Mouse (Mus musculus): ENCODE measurements at regions not wholly inside any gene's neighbourhood (a gene's known extent, or its start where the extent isn't known, plus 50 kb on each side); places are given as distances from the start of the nearest gene placed in this dataset.

- Histone ChIP-seq H3K4me3 (replicated peaks in 1 of 3; ENCODE audit: low read depth in 2 of 3, low read length in 2 of 3, poor library complexity in 1 of 3) (no peak overlapping the region), H3K27me3 (replicated peaks) (no peaks in the 10 kb centered on the region), H3K79me2 (replicated peaks; ENCODE audit: control insufficient read depth, extremely low read depth, insufficient read depth, poor library complexity, severe bottlenecking) (no peaks in the 10 kb centered on the region), H3K9me3 (replicated peaks; ENCODE audit: low read length) (peaks cover 15% of the 10 kb centered on the region), H3K27ac (ENCODE audit: insufficient read depth, low read depth) (no peak overlapping the region), H3K4me2 (ENCODE audit: insufficient read depth, low read depth, poor library complexity, severe bottlenecking) (no peak overlapping the region), H3K9ac (ENCODE audit: insufficient read depth, low read depth) (no peak overlapping the region), H3K4me1 (ENCODE audit: control insufficient read depth in 1 of 2, insufficient read depth in 2 of 2) (no peaks in the 10 kb centered on the region), H3K36me3 (replicated peaks in 1 of 2; ENCODE audit: control insufficient read depth in 1 of 2, insufficient read depth in 1 of 2, low read length in 1 of 2) (no peaks in the 10 kb centered on the region)
- TF ChIP-seq ZNF384 (IDR thresholded peaks at IDR 0.05; ENCODE audit: low read depth, low read length) = no peak
- TF ChIP-seq MYC (IDR thresholded peaks at IDR 0.05; ENCODE audit: low read depth, low read length) = no peak
- TF ChIP-seq MXI1 (IDR thresholded peaks at IDR 0.05; ENCODE audit: low read depth, low read length) = no peak
- TF ChIP-seq RCOR1 (conservative IDR thresholded peaks at IDR 0.05; ENCODE audit: low read depth, low read length) = no peak
- TF ChIP-seq SMC3 (IDR thresholded peaks at IDR 0.05; ENCODE audit: low read depth, low read length) = no peak
- no peak for TF ChIP-seq UBTF (IDR thresholded peaks at IDR 0.05; ENCODE audit: low read depth, low read length)
- TF ChIP-seq KAT2A (IDR thresholded peaks at IDR 0.05; ENCODE audit: insufficient replicate concordance, low read length) = no peak
- no peak for TF ChIP-seq CTCF (conservative IDR thresholded peaks at IDR 0.05 in 1 of 2, IDR thresholded peaks at IDR 0.05 in 1 of 2; ENCODE audit: low read depth in 2 of 2, low read length in 2 of 2)
- no peak for TF ChIP-seq JUN (IDR thresholded peaks at IDR 0.05; ENCODE audit: insufficient read depth, low read depth, low read length)
- TF ChIP-seq ELF1 (IDR thresholded peaks at IDR 0.05; ENCODE audit: low read depth, low read length) = no peak
- TF ChIP-seq E2F4 (IDR thresholded peaks at IDR 0.05; ENCODE audit: insufficient replicate concordance, low read depth, low read length) = no peak
- TF ChIP-seq POLR2A (IDR thresholded peaks at IDR 0.05; ENCODE audit: low read depth, low read length) = no peak
- no peak for TF ChIP-seq EP300 (IDR thresholded peaks at IDR 0.05; ENCODE audit: low read length)
- in situ Hi-C loops (cut with MboI; ENCODE audit: low pct_ligation_motif_present, low pct_unique_long_range_greater_than_20kb, low sequenced_read_pairs) (no loop called here), dilution Hi-C loops (cut with MboI; ENCODE audit: extremely low pct_ligation_motif_present, extremely low pct_unique_long_range_greater_than_20kb, low sequenced_read_pairs) (no loop called here)
- no peak for DNase-seq (ENCODE audit: extremely low read depth)
Measured at GRCm38 (mm10) chr14:105427474-105427901, 169.1 kb downstream of the Ndfip2 start.

DNA sequence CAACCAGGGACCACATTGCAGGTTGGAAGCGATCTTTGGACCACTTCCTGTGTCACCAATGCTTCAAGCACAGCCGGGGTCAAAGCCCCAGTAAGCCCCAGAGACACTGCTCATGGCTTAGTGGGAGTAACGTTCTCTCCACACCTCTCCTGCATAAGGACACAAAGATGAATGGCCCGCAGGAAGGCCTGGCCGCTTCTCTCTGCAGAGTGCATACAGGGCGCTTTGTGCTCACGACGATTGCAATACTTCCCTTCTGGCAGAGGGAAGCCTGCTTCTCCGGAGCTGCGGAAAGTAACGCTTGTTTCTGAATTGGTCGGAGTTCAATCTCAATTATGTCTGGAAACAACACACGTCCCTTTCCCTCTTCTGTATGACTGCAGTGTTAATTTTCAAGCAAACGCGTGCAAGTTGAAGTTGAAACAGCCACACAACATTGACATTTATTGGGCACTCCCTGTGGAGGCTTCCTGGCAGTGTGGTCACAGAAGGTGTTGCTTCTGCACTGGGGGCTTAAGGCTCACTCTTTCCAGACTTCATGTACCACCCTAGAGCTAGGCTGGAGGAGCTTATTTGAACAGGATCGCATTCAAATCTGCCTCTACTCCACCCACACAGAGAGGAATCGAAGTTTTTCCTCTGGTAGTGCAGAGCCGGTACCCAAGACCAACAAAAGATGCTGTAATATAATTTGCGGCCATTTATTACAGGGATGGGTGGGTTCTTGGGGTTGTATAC, 168.4 kb downstream of the Ndfip2 start:
- Histone ChIP-seq H3K4me3 (replicated peaks in 1 of 3; ENCODE audit: low read depth in 2 of 3, low read length in 2 of 3, poor library complexity in 1 of 3) (no peak overlapping the region), H3K4me1 (ENCODE audit: control insufficient read depth in 1 of 2, insufficient read depth in 2 of 2) (no peaks in the 10 kb centered on the region), H3K27ac (ENCODE audit: insufficient read depth, low read depth) (no peak overlapping the region), H3K9ac (ENCODE audit: insufficient read depth, low read depth) (no peak overlapping the region), H3K27me3 (replicated peaks) (no peaks in the 10 kb centered on the region), H3K4me2 (ENCODE audit: insufficient read depth, low read depth, poor library complexity, severe bottlenecking) (no peak overlapping the region), H3K9me3 (replicated peaks; ENCODE audit: low read length) (peaks cover 15% of the 10 kb centered on the region), H3K36me3 (replicated peaks in 1 of 2; ENCODE audit: control insufficient read depth in 1 of 2, insufficient read depth in 1 of 2, low read length in 1 of 2) (no peaks in the 10 kb centered on the region), H3K79me2 (replicated peaks; ENCODE audit: control insufficient read depth, extremely low read depth, insufficient read depth, poor library complexity, severe bottlenecking) (no peaks in the 10 kb centered on the region)
- dilution Hi-C loops (cut with MboI; ENCODE audit: extremely low pct_ligation_motif_present, extremely low pct_unique_long_range_greater_than_20kb, low sequenced_read_pairs) = no loop called here
- in situ Hi-C loops (cut with MboI; ENCODE audit: low pct_ligation_motif_present, low pct_unique_long_range_greater_than_20kb, low sequenced_read_pairs) = no loop called here
- DNase-seq (ENCODE audit: extremely low read depth) = no peak
- TF ChIP-seq POLR2AphosphoS2 (IDR thresholded peaks at IDR 0.05; ENCODE audit: low read depth, low read length) (no peak), ZNF384 (IDR thresholded peaks at IDR 0.05; ENCODE audit: low read depth, low read length) (no peak), EP300 (IDR thresholded peaks at IDR 0.05; ENCODE audit: low read length) (no peak), TBP (conservative IDR thresholded peaks at IDR 0.05; ENCODE audit: low read depth, low read length) (no peak), SMC3 (IDR thresholded peaks at IDR 0.05; ENCODE audit: low read depth, low read length) (no peak), PAX5 (IDR thresholded peaks at IDR 0.05; ENCODE audit: low read length) (no peak)

Data from CH12.LX (cell line).